Mouse (Mus musculus): ENCODE measurements at regions not wholly inside any gene's neighbourhood (a gene's known extent, or its start where the extent isn't known, plus 50 kb on each side); places are given as distances from the start of the nearest gene placed in this dataset.

GRCm38 (mm10) chr9:122615351-122615750 is 131.8 kb upstream of the Topaz1 start:
- peak; percentile 22 to 52 for DNase-seq
- intact Hi-C loops (cut with DNase I) = loop anchor here (2.0 kb wide), 2 partner anchors 71 to 113 kb away; no protein-coding TSS in a partner anchor

- DNase-seq = no peak
- intact Hi-C loops (cut with DNase I) = no loop called here
Measured at GRCm38 (mm10) chr9:122617793-122618192, 129.4 kb upstream of the Topaz1 start.

- intact Hi-C loops (cut with DNase I) = no loop called here
- DNase-seq = no peak
Measured at GRCm38 (mm10) chr9:122625081-122625480, 122.1 kb upstream of the Topaz1 start.

GRCm38 (mm10) chr9:122626346-122626745 is 120.8 kb upstream of the Topaz1 start:
- intact Hi-C loops (cut with DNase I) = no loop called here

GRCm38 (mm10) chr9:122629171-122629904 is 117.8 kb upstream of the Topaz1 start:
- intact Hi-C loops (cut with DNase I) = no loop called here
- DNase-seq = no peak

More at GRCm38 (mm10) chr9:122626346-122626745, 120.8 kb upstream of the Topaz1 start:
- no peak for DNase-seq

- intact Hi-C loops (cut with DNase I) = no loop called here
- no peak for DNase-seq
Measured at GRCm38 (mm10) chr9:122631793-122632192, 115.4 kb upstream of the Topaz1 start.

GRCm38 (mm10) chr9:122633484-122633883 is 113.7 kb upstream of the Topaz1 start:
- no peak for DNase-seq
- intact Hi-C loops (cut with DNase I) = no loop called here

- DNase-seq = peak in 1 of 2 experiments; percentile 20
Measured at GRCm38 (mm10) chr9:122635138-122635964, 111.8 kb upstream of the Topaz1 start.

GRCm38 (mm10) chr9:122637591-122637990 is 109.6 kb upstream of the Topaz1 start:
- intact Hi-C loops (cut with DNase I) = no loop called here
- peak in 1 of 2 experiments; percentile 43 for DNase-seq

More at GRCm38 (mm10) chr9:122635138-122635964, 111.8 kb upstream of the Topaz1 start:
- intact Hi-C loops (cut with DNase I) = no loop called here

- intact Hi-C loops (cut with DNase I) = no loop called here
- no peak for DNase-seq
Measured at GRCm38 (mm10) chr9:122639239-122639638, 107.9 kb upstream of the Topaz1 start.

GRCm38 (mm10) chr9:122642913-122643312 is 104.2 kb upstream of the Topaz1 start:
- no peak for DNase-seq
- intact Hi-C loops (cut with DNase I) = no loop called here

- intact Hi-C loops (cut with DNase I) = no loop called here
- no peak for DNase-seq
Measured at GRCm38 (mm10) chr9:122645569-122645968, 101.6 kb upstream of the Topaz1 start.

GRCm38 (mm10) chr9:122650862-122651261 is 96.3 kb upstream of the Topaz1 start:
- intact Hi-C loops (cut with DNase I) = no loop called here
- DNase-seq = no peak

- peak; percentile 74 for DNase-seq
Measured at GRCm38 (mm10) chr9:122655583-122655982, 91.6 kb upstream of the Topaz1 start.

GRCm38 (mm10) chr9:122660050-122660449 is 87.1 kb upstream of the Topaz1 start:
- DNase-seq = no peak
- intact Hi-C loops (cut with DNase I) = no loop called here

More at GRCm38 (mm10) chr9:122655583-122655982, 91.6 kb upstream of the Topaz1 start:
- intact Hi-C loops (cut with DNase I) = no loop called here

GRCm38 (mm10) chr9:122666978-122667645 is 80.0 kb upstream of the Topaz1 start:
- intact Hi-C loops (cut with DNase I) = no loop called here
- DNase-seq = no peak

- no peak for DNase-seq
- intact Hi-C loops (cut with DNase I) = no loop called here
Measured at GRCm38 (mm10) chr9:122667646-122667981, 79.5 kb upstream of the Topaz1 start.

GRCm38 (mm10) chr9:122673777-122674176 is 73.4 kb upstream of the Topaz1 start:
- DNase-seq = no peak
- intact Hi-C loops (cut with DNase I) = no loop called here

- no peak for DNase-seq
- intact Hi-C loops (cut with DNase I) = no loop called here
Measured at GRCm38 (mm10) chr9:122678001-122678696, 69.0 kb upstream of the Topaz1 start.

GRCm38 (mm10) chr9:122687170-122687569 is 60.0 kb upstream of the Topaz1 start:
- DNase-seq = peak; percentile 6 to 32
- intact Hi-C loops (cut with DNase I) = loop anchor here (2.0 kb wide), 1 partner anchor 72 kb away; no protein-coding TSS in a partner anchor
